Mouse (Mus musculus): ENCODE results near the gene Chpf.

Gene Chpf

DNA sequence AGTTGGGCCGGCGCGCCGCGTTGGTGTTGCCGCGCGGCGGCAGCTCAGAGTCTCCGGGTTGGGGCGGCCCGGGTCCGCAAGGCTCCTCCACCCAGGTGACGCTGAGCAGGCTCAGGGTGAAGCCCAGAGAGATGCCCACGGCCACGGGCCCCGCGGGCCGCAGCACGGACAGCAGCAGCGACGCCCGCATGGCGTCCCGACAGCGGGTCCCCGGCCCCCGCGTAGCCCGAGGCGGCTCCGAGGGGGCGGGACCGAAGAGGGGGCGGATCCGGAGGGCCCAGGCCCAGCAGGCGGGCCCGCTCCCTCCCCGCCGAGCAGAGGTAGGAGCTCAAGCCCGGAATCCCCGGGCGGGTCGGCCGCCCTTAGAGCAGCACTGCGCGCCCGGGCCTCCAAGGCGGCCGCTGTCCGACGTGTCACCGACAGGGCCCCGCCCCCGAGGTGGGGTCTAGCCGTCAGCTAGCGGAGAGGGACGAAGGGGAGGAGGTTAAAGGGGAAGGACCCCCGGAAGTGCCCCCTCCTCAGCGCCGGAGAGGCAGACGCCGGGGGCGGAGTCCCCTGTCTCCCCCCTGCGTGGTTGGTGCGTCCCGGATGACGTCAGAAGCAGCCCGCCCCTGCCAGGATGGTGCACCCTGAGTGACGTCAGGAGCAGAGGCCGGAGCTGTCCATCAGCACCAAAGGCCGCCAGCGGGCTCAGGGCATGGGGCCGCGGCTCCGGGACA lies at the start of gene Chpf, which contains the start of gene Tmem198:
Gene Chpf, minus strand, starts transcription at position 392 of the 719 bp plus-strand sequence.
Gene Tmem198, plus strand, starts transcription at position 617 of the 719 bp plus-strand sequence.
- peak; percentile 95 for DNase-seq (ENCODE audit: low read depth, low spot score)

DNA sequence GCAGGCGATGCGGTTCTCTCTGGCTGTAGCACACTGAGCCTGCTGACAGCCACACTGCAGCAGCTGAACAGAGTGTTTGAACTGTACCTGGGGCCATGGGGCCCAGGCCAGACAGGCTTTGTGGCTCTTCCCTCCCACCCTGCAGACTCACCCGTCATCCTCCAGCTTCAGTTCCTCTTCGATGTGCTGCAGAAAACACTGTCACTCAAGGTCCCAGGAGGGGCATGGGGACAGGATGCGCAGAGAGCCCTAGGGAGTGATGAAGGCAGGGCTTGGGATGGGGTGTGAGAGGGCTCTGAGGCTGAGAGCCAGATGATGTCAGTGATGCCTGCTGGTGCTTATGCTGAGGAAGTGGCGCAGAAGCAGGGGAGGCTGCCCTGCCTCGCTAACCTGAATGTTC lies 45.6 kb upstream of the Chpf start:
- DNase-seq (ENCODE audit: low read depth, low spot score) = no peak

DNA sequence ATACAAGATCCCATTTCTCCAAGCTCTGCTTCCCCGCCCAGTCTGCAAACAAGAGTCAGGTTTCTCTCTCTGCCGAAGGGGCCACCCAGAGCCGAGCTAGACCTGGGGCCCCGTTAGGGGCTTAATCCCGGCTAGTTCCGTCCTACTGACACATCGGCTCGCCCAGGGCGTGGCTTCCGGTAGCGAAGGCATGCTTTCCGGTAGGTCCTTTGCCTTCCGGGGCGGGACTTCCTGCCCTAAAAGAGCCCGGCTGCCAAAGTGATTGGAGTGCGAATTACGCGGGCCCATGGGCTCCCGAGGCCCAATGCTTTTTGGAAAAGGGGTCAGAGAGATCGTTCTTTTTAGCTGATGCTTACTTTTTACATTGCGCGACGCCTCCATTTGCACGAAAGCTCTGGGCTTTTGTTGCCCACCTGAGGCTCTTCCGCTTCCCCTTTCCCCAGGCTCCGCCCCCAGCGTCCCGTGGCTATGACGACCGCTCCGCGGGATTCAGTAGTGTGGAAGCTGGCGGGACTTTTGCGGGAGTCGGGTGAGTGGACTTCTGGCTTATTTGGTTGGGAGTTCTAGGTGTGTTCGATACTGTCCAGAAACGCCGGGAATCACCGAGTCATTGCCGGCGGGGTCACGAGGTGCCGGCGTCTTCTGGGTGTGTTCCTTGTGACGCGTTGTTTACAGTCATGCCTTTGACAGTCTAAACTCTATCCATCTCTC lies 42.4 kb upstream of the Chpf start, which contains the start of gene Stk11ip:
Gene Stk11ip, plus strand, starts transcription at position 209 of the 711 bp plus-strand sequence.
- peak; percentile 93 for DNase-seq (ENCODE audit: low read depth, low spot score)

GRCm38 (mm10) chr1:75519576-75519975 lies 40.5 kb upstream of the Chpf start:
- DNase-seq (ENCODE audit: low read depth, low spot score) = no peak

- DNase-seq (ENCODE audit: low read depth, low spot score) = no peak
Measured at GRCm38 (mm10) chr1:75518427-75518826, 39.3 kb upstream of the Chpf start.

GRCm38 (mm10) chr1:75517984-75518383 lies 38.9 kb upstream of the Chpf start:
- DNase-seq (ENCODE audit: low read depth, low spot score) = no peak

DNA sequence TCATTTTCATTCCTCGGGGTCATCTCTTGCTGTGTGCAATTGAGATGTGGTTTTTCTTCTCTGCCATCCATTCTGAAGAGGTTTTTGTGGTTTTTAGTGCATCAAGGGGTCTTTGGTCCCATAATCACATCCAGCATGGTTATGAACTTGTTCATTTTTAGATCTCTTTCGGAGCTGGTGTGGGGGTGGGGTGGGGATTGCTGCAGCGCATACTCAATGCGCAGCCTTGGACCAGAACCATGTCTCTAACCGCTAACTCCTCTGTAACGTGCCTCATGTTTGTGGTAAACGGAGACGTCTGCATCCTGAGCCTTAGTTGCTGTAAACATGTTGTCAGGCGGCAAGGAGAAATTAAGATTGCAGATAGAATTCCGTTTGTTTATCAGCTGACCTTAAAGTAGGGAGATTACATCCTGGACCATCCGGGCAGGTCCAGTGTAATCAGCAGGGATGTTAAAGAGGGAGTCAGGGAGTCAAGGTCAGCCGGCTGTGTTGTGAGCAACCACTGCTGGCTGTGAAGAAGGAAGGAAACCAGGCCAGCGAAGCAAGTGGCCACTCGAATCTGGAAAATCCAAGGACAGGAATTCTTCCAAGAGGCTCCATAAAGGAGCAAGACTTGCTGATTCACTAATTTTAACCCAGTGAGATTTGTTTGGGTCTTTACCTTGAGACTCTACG lies 37.7 kb upstream of the Chpf start:
- DNase-seq (ENCODE audit: low read depth, low spot score) = no peak

DNA sequence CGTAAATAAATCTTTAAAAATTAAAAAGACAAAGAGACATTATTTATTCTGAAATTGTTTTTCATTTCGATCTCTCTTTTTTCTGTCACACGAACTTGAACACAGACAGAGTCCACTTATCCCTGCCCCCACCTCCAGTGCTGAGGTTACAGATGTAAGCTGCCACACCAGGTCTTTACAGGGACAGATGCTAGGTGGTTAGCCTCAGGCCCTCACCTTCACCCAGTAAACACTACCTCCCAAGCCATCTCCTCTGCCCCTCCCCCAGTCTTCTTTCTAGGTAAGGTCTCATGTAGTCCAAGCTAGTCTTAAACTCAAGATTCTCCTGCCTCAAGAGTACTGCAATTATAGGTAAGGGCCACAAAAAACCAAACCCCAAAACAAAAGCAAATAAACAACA lies 33.4 kb upstream of the Chpf start:
- no peak for DNase-seq (ENCODE audit: low read depth, low spot score)

DNA sequence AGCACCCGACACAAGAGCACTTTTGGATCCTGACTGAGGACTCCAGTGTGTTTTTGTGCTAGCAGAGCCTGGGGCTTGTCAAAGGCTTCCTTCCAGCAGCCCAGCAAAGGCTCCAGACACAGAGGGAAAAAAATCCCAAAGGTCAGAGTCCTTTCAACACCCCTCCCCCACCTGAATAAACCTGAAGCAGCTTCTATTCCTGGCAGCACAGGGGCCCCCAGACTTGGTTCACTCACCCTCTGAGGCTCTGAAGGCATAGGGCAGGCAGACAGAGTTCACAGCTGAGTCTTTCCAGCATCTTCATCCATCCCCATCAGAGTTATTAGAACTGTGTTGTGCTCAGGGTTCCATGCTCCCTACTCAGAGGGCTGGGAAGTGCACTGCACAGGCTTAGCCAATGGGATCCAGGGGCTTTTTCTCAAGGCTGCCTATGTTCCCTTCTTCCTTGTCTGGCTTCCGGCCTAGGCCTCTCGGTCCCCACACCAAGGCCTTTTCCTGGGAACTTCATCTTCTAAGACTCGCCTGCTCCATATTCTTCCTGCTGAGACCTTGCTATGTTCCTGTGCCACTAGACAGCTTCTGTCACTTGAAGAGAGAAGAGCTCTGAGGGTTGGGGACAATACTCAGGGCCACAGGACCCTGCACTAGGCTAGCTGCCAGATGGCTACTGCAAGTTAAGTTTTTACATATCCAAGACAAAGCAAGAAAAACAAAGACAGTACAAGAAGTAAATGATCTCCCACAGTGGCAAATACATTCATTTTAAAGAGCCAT lies 32.5 kb upstream of the Chpf start:
- no peak for DNase-seq (ENCODE audit: low read depth, low spot score)

DNA sequence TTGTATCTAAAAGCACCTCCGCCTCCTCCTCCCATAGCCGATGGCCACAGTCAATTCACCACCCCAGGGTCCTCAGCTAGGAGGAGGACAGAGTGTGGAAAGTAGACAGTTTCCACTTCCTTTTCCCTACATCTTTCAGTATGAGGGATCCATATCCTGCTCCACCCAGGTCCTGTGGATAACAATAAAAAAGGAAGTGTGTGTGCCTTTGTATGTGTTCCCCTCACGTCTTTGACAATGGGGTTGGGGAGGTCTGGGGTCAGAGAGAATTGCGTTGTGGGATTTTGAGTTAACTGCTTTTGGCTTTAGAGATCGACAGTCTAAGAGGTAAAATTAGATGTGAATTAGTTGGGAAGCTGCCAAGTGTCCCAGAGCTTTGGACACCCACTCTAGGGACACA lies 31.0 kb upstream of the Chpf start:
- DNase-seq (ENCODE audit: low read depth, low spot score) = no peak

DNA sequence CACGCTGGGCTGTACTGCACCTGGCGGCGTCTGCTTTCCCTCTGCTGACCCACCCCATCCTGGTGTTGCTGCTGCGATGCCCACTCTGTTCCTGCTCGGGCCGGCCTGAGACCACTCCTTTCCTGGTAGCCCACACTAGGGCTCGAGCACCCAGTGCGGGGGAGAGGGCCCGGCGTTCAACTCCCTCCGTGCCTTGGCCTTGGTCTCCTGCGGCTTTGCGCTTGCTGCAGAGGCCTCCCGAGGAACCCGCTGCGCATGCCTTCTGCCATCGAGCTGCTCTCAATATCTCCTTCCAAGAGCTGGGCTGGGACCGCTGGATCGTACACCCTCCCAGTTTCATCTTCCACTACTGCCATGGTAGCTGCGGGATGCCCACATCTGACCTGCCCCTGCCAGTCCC lies 30.5 kb upstream of the Chpf start:
- no peak for DNase-seq (ENCODE audit: low read depth, low spot score)

- DNase-seq (ENCODE audit: low read depth, low spot score) = no peak
Measured at GRCm38 (mm10) chr1:75507006-75507405, 27.9 kb upstream of the Chpf start, which contains the start of gene Inha. Gene Inha, plus strand, starts transcription at chr1:75507077.

DNA sequence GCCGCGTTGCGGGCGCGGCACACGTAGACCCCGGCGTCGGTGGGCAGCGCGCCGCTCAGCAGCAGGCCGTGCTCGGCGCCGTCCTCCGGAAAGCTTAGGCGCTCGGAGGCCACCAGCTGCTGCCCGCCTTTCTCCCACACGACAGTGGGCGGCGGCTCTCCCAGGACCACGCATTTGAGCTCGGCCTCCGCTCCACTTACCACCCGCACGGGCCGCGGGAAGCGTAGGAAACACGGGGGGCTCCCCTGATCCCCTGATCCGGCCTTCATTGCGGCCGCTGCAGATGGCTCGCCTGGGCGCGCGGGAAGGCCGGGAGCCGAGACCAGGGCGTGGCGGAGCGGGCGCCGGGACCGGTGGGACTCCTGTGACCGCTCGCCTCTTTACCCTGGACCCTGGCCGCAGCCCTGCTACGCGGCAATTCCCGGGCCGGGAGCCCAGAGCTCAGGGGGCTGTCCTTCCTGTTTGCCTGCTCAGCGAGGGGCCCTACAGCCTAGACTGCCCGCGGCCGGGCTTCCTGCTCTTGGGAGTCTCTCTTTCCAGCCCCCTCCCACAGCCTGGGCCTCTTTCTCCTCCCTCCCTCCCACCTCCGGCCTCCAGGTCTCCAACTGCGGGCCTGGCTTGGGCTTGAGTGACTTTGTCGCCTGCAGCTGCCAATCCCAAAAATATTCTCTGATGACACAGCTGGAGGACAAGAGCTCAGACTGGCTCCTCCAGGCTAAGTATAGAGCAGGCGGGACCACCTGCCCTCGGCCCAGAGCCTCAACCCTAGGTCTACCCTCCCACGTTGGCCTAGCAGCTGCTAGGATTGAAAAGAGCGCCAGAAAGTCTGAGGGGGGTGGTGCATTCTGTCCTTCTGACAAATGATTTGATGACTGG lies 27.1 kb upstream of the Chpf start, which contains the start of gene Obsl1:
Gene Obsl1, minus strand, starts transcription at position 497 of the 876 bp plus-strand sequence.
- DNase-seq (ENCODE audit: low read depth, low spot score) = no peak

- DNase-seq (ENCODE audit: low read depth, low spot score) = no peak
Measured at GRCm38 (mm10) chr1:75505159-75505955, 26.2 kb upstream of the Chpf start.

DNA sequence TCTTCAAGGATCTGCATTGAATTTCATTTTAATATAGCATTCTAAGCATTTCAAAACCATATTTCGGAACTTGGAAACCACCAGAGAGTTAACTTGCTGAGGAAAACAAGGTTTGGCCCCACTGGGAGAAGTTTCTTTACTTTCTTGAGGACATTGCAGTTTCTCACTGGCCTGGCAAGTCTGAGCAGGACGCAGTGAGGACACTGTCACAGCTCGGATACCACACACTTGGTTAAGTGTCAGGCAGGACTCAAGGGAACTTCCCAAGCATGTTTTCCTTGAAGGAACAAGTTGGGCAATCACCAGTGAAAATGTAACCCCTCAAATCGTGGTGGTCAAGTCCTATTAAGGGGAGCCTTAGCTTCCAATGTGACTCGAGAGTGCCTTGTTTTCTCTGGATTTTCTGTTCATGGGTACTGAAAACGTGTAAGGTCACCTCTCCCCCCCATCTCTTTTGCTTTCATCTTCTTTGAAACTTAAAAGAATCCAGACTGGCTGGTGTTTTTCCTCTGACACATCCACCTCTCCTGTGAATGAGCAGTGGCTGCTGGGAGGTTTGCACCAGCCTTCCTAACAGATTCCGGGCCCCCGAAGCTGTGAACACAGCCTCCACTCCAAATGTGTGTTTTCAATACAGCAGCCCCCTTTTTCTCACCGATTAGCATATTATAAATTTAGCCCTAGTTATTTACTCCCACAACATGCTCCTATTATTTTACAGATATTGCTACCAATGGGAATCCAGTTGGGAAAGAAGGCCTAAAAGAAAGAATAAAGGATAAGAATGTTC lies 25.3 kb upstream of the Chpf start:
- no peak for DNase-seq (ENCODE audit: low read depth, low spot score)

- DNase-seq (ENCODE audit: low read depth, low spot score) = no peak
Measured at GRCm38 (mm10) chr1:75503651-75503980, 24.5 kb upstream of the Chpf start.

GRCm38 (mm10) chr1:75502945-75503650 lies 24.0 kb upstream of the Chpf start:
- no peak for DNase-seq (ENCODE audit: low read depth, low spot score)

DNA sequence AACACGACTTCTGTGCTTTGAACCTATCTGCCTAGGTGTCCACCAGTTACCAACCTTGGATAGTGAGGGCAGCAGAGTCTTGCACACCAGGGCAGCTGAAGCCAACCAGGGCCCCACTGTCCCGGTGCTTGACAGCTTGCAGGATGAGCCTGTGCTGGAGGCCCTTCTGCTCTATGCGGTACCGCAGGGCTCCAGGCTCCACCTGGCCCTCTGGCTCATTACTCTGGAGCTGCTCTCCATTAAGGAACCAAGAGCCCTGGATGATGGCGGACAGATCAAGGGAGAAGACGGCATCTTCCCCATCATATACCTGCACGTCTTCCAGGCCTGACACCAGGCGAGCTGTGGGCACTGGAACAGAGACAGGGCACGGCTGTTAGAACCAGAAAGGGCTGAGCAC lies 22.8 kb upstream of the Chpf start:
- no peak for DNase-seq (ENCODE audit: low read depth, low spot score)
